Mouse (Mus musculus) erythroid progenitor cell, adult 5-6 weeks (primary cell): ENCODE results near the gene Tmem201. TPM values are rescaled to one million over a fixed set of nuclear protein-coding genes. Genes with fewer than 3 reads are reported as not detected.
"Not testable (repeated sequence)": the region's sequence is repeated elsewhere in the genome, so short reads cannot be mapped to it uniquely, and the experiment has no call there.

Source experiments
- ATAC-seq: replicated peaks from 2 replicates; pipeline ENCODE4 v1.8.0; 2016; ENCODE audit warnings: moderate number of reproducible peaks, mild to moderate bottlenecking, moderate TSS enrichment, inconsistent platforms; ENCODE audit not compliant: poor library complexity, low FRiP score, severe bottlenecking
- total RNA-seq, 2 experiments: library from RNA; stranded (forward) in 1 of 2; stranded (reverse) in 1 of 2; fragments of 150-400 nt in 1 of 2; fragments of 186-747, 209-891 nt in 1 of 2; gene quantifications; 2 replicates each; pipeline versions ENCODE4 v1.2.3 to v1.2.4; 2015 to 2017; ENCODE audit warnings: low replicate concordance in 2 of 2

Tmem201 gene
- total RNA-seq, 2 experiments from 2014 or later: 0.53 to 2.5 TPM

DNA sequence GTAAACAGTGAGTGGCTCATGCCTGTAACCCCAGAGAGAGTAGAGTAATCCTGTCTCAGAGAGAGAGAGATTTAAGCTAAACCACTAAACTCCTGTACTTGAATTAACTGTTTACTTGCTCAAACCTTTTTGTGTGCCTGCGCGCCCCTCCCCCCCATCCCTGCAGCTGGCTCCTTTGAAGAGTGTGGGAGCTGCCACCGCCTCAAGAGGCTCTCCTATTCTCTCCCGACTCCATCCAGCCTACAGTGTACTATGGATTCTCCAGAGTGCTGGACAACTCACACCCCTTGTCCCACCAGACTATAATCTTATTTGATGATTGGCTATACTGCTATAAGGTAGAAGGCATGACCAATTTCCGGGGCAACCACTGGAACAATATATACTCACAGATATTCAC is 12.8 kb upstream of the Tmem201 start:
- ATAC-seq: no peak

- ATAC-seq: not testable (repeated sequence)
Measured at GRCm38 (mm10) chr4:149749663-149750015, 11.8 kb upstream of the Tmem201 start.

DNA sequence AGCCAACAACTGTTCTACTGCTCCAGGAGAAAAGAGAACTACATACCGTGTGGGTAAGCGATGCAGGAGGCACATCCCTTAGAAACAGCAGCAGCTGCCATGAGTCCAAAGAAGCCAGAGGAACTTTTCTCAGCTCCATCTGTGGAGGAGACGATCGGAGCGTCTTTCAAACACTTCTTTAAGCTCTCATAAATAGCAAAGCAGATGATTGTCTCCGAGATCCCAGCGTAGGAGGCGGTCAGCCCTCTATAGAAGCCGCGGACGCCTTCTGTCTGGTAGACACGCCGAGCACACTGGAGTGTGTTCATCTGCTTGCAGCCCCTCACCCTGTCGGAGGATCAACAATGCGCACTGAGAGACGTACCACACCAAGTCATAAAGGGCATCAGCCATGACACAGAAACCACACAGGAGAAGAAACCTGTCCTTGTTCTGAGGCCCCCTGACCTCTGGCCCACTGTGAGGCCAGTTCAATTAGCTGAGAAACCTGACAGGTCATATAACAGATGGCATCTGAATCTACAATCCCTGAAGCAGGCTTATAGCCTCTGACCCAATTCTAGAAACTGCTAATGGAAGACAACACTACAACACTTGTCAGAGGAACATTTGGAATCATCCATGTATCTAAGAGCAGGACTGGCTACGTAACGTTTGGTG is 11.3 kb upstream of the Tmem201 start:
- ATAC-seq: no peak

DNA sequence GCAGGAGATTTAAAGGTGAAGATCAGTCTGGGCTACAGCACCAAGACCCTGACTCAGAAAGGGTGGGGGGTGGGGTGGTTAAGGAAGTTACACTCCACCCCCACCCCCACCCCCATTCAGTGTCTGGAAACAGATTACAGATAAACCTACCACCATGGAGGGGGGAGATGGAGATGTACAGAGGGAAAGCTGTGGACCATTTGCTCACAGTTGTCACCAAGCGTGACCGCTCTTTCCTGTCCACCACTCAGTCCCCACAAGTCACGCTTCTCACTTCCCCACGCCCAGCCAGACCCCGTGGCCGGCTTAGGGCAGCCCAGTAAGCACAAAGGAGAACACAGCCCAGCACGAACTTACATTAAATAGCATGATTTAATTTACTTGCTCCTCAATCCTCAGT is 6.3 kb upstream of the Tmem201 start:
- no peak for ATAC-seq

DNA sequence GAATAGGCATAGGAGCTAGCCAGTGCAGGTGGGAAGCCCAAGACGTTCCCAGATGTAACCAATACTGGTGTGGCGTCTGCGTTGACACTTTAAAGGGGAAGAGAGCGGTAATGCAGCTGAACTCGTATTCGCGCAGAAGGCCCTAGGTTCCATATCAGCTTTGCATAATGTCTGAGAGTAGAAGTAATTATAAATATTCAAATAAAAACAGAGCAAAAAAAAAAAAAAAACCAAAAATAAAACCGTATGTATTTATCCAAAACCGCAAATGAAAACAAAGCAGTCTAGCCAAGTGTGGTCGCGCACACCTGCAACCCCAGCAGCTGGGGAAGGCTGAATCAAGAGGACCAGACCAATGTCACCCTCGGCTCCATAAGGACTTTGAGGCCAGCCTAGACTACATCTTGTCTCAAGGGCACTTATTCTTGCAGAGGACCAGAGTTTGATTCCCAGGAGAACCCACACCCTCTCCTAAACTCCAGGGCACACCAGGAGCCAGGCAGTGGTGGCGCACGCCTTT is 4.2 kb upstream of the Tmem201 start:
- no peak for ATAC-seq

DNA sequence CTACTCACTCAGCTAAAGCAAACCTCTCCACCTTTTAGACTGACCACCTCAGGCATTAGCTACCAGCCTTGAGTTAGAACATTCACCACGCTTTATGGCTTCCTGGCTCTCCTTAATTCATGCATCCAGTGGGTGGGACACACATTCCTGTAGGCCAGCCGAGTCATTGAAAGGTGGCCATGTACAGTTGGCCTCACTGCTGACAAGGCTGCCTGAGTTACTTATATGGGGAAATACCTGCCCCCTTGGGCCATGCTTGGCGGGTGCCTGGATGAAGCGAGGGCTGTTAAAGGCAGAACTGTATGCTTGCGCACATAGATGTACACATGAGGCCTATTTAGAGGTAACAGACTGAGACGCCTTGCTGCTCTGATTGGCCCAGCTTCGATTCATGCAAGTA is 2.5 kb upstream of the Tmem201 start:
- no peak for ATAC-seq

GRCm38 (mm10) chr4:149739478-149739877 is 1.6 kb upstream of the Tmem201 start:
- no peak for ATAC-seq

DNA sequence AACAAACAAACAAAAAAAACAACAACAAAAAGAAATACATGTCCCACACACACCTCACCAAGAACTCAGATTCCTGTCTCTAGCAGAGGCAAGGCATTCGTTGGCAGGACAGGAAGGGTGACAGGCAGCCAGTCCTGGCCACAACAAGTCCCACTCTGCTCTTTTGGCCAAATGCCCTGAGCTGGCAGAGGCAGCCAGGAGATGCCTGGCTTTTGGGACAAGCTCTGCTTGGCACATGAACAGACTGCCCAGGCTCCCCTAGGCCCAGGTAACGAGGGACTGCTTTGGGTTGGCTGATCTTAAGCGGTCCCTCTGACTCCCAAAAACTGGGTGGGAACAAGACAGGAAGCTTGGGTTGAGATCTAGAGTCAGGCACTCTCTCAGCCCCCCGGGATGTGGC is 1.3 kb downstream of the Tmem201 start:
- ATAC-seq: no peak

GRCm38 (mm10) chr4:149735624-149736250 is 2.1 kb downstream of the Tmem201 start:
- no peak for ATAC-seq

GRCm38 (mm10) chr4:149734730-149735475 is 2.9 kb downstream of the Tmem201 start:
- no peak for ATAC-seq

DNA sequence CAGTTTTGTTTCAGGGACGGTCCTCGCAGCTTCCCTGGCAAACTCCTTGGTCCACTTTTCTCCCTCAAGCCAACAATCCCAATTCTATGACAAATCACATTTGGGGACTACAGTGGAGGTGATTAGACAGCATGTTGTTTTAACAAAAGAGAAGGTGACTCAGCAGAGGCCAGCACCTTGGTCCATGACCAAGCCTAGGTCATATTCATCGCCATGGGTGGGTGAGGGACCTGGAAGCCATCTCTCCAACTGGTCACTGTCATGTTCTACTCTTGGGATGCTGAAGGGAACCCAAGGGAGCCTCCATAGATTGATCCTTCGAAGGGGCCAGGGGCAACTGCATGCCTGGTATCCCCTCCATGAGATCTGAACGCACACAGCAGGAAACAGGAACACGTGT is 3.6 kb downstream of the Tmem201 start:
- ATAC-seq: no peak

DNA sequence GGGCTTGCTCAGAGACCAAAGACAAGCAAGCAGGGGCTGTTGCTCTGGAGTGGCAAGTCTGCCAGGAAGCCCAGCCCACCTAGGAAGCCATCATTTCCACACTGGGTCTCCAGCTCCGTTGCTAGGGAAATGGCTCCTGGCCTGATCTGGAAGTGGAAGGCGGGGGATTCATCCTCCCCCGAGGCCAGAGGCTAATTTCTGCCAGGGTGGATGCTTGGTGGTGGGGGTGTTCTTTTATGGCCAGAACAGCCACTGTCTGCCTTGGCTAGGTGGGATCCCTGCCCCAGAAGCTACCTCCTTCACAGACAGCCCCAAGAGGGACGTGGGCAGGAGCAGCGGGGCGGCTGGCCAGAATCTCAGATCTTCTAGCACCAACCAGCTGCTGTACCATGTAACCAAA is 4.1 kb downstream of the Tmem201 start:
- no peak for ATAC-seq

- no peak for ATAC-seq
Measured at GRCm38 (mm10) chr4:149732800-149733199, 5.0 kb downstream of the Tmem201 start.

DNA sequence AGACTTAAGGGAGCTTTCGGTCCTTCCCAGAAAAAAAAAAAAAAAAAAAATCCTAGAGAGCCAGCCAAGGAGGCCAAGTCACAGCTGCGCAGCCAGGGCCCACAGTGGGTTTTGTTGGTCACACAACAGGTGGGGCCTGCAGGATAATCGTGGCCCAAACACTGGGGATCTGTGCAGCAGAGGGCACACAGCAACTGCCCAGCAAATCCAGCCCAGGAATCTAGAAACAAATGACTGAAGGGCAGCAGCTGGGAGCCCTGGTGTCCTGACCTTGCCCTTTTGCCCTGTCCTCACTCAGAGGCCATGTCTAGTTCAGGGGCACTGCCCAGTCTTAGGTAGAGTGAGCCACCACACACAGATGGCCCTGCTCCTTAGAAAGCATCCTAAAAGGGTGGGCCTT is 5.5 kb downstream of the Tmem201 start:
- no peak for ATAC-seq

- no peak for ATAC-seq
Measured at GRCm38 (mm10) chr4:149730827-149731226, 7.0 kb downstream of the Tmem201 start.

GRCm38 (mm10) chr4:149728810-149729209 is 9.0 kb downstream of the Tmem201 start:
- no peak for ATAC-seq

- ATAC-seq: no peak
Measured at GRCm38 (mm10) chr4:149727636-149728035, 10.2 kb downstream of the Tmem201 start.

- ATAC-seq: peak; percentile 50; the same call in 1 of the 2 replicates
Measured at GRCm38 (mm10) chr4:149725661-149726350, 12.0 kb downstream of the Tmem201 start.

DNA sequence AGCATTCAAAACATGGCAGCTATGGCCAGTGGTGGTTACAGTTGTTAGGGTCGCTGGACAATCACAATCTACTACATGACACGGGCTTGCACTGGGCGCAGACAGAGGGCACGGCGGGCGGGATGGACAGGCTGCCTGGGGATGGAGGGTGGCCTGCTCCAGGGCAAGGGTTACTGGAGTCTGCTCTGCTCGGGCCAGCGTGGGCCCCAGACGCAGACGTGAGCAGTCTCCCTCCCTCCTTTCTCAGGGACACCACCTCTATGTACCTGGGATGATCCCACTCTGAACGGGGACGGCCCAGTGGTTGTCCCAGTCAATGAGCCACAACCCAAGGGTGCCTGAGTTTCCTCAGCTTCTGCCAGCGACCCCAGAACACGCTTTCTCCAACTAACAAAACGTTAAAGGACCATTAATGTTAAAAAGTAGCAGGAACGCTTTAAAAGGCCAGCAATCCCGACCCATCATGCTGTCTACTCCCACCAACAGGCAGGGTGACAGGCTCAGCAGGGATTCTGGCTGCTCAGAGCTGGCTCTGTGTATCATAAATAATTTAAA is 12.9 kb downstream of the Tmem201 start:
- no peak for ATAC-seq
